In genomic region chrX:166932472-166932871, GRCm38 (mm10) we compare ENCODE assay signal across 26 mouse cellular contexts.
A peak's percentile ranks its signal among the peaks of the same experiment; 100 is the strongest.
DNase-seq lines count a peak whose midpoint lies in the region; ATAC-seq lines count a peak whose summit lies in the region.
"Had no signal": no experiment of that assay in that cellular context is flagged by ENCODE, and none has a peak within 500 bp of the region (broad histone marks: within the 10 kb centered on the region; RNA-seq: fewer than 3 reads in every experiment).

No protein-coding gene starts in this region.

- no peaks in the 10 kb centered on the region for H3K36me3 ChIP-seq in kidney, embryonic 14.5 days (ENCODE audit: control insufficient read depth, insufficient read depth, low read length)
- H3K36me3 ChIP-seq in intestine, embryonic 15.5 days = no peaks in the 10 kb centered on the region
- H3K36me3 ChIP-seq: embryonic facial prominence, embryonic 10.5 days; embryonic facial prominence, embryonic 13.5 days; G1E; hindbrain, embryonic 12.5 days; hindbrain, embryonic 15.5 days had no signal

- no peak overlapping the region for H3K4me3 ChIP-seq in kidney, embryonic 14.5 days (ENCODE audit: low read length)
- H3K4me3 ChIP-seq in intestine, embryonic 15.5 days (replicated peaks) = no peak overlapping the region
- H3K4me3 ChIP-seq: embryonic facial prominence, embryonic 10.5 days; embryonic facial prominence, embryonic 13.5 days; erythroblast, embryonic 14.5 days; forebrain, embryonic 13.5 days; gastrocnemius, adult 2 months; hindbrain, embryonic 12.5 days; hindbrain, embryonic 15.5 days had no signal

- no peak for DNase-seq in kidney, adult 11 months
- peak; percentile 4 for DNase-seq in ES-CJ7 (ENCODE audit: low read depth, low spot score)
- no peak for DNase-seq in right cerebral cortex, postnatal 4 days
- DNase-seq: adrenal gland, postnatal 14 days; cerebellum, adult 11-12 months; cerebellum, adult 8-10 months; cerebellum, postnatal 10 days; cerebellum, postnatal 36 days; embryo, embryonic 11 days; gastrocnemius, adult 2 months; gastrocnemius, postnatal 14 days; heart, adult 11 months had no signal

- peak; percentile 57; the same call in 1 of the 2 replicates for ATAC-seq in kidney, embryonic 14.5 days (ENCODE audit: low FRiP score, low TSS enrichment)
- peak; percentile 89 for ATAC-seq in intestine, embryonic 15.5 days
- no peak for ATAC-seq in cerebellum, adult (ENCODE audit: insufficient number of reproducible peaks, low FRiP score, low TSS enrichment)
- ATAC-seq: activated CD4-positive, CD25-positive, alpha-beta regulatory T cell, adult 4 months; forebrain, embryonic 13.5 days; forebrain, embryonic 16.5 days; Patski had no signal

- no peak overlapping the region for H3K9ac ChIP-seq in kidney, embryonic 14.5 days (ENCODE audit: low read depth, low read length)
- H3K9ac ChIP-seq in intestine, embryonic 15.5 days = no peak overlapping the region
- H3K9ac ChIP-seq: embryonic facial prominence, embryonic 13.5 days; forebrain, embryonic 13.5 days; hindbrain, embryonic 12.5 days; hindbrain, embryonic 15.5 days had no signal

- peaks cover 3% of the 10 kb centered on the region; the same call in 1 of the 2 replicates for H3K27me3 ChIP-seq in kidney, embryonic 14.5 days (ENCODE audit: control insufficient read depth, insufficient read depth, low read length)
- no peaks in the 10 kb centered on the region for H3K27me3 ChIP-seq in intestine, embryonic 15.5 days (replicated peaks)

- no peaks in the 10 kb centered on the region for H3K4me1 ChIP-seq in kidney, embryonic 14.5 days (ENCODE audit: control insufficient read depth, insufficient read depth, low read length)
- H3K4me1 ChIP-seq in intestine, embryonic 15.5 days (replicated peaks) = no peaks in the 10 kb centered on the region
- H3K4me1 ChIP-seq: embryonic facial prominence, embryonic 10.5 days; embryonic facial prominence, embryonic 13.5 days; hindbrain, embryonic 12.5 days; hindbrain, embryonic 15.5 days had no signal

- no peak overlapping the region for H3K4me2 ChIP-seq in kidney, embryonic 14.5 days (replicated peaks; ENCODE audit: low read depth, low read length)
- no peak overlapping the region for H3K4me2 ChIP-seq in intestine, embryonic 15.5 days (replicated peaks)
- H3K4me2 ChIP-seq: embryonic facial prominence, embryonic 13.5 days; forebrain, embryonic 13.5 days; heart, embryonic 11.5 days; hindbrain, embryonic 12.5 days; hindbrain, embryonic 15.5 days had no signal

- no peaks in the 10 kb centered on the region for H3K9me3 ChIP-seq in kidney, embryonic 14.5 days (ENCODE audit: control insufficient read depth, low read length)
- H3K9me3 ChIP-seq in intestine, embryonic 15.5 days = no peaks in the 10 kb centered on the region
- H3K9me3 ChIP-seq: embryonic facial prominence, embryonic 10.5 days; embryonic facial prominence, embryonic 13.5 days; forebrain, embryonic 13.5 days; G1E; hindbrain, embryonic 12.5 days; hindbrain, embryonic 15.5 days had no signal

- no peak overlapping the region for H3K27ac ChIP-seq in kidney, embryonic 14.5 days (ENCODE audit: low read depth, low read length)
- H3K27ac ChIP-seq in intestine, embryonic 15.5 days = no peak overlapping the region
- H3K27ac ChIP-seq: embryonic facial prominence, embryonic 10.5 days; embryonic facial prominence, embryonic 13.5 days; forebrain, embryonic 13.5 days; gastrocnemius, adult 2 months; hindbrain, embryonic 12.5 days; hindbrain, embryonic 15.5 days had no signal
